Mouse (Mus musculus): ENCODE results near the gene Gabarap. TPM values are rescaled to one million over a fixed set of nuclear protein-coding genes. Genes with fewer than 3 reads are reported as not detected.

Gene Gabarap
- polyA plus RNA-seq, 1 experiment from 2014 or later, result 489 TPM

- Histone ChIP-seq H3K4me1 (ENCODE audit: control insufficient read depth, insufficient read depth, low read length) (peaks cover 9% of the 10 kb centered on the region), H3K4me3 (ENCODE audit: low read depth, low read length) (peak overlapping the region; percentile 87), H3K27me3 (ENCODE audit: control insufficient read depth, insufficient read depth, low read length) (no peaks in the 10 kb centered on the region), H3K4me2 (peak overlapping the region; percentile 84), H3K27ac (ENCODE audit: low read depth, low read length) (no peak overlapping the region), H3K9me3 (replicated peaks; ENCODE audit: control insufficient read depth, low read length) (no peaks in the 10 kb centered on the region), H3K36me3 (ENCODE audit: control insufficient read depth, insufficient read depth, low read length) (peaks cover 16% of the 10 kb centered on the region), H3K9ac (ENCODE audit: low read depth, low read length) (peak overlapping the region; percentile 92)
- WGBS (ENCODE audit: insufficient replicate concordance), result 87% methylated on average over 10 of the region's 10 CpGs
- ATAC-seq (replicated peaks; ENCODE audit: insufficient number of reproducible peaks, low FRiP score, low TSS enrichment), result no peak
Observed at GRCm38 (mm10) chr11:69992396-69992795, 1.5 kb downstream of the Gabarap start.

- Histone ChIP-seq H3K4me3 (ENCODE audit: low read depth, low read length) (peak overlapping the region; percentile 87), H3K27me3 (ENCODE audit: control insufficient read depth, insufficient read depth, low read length) (no peaks in the 10 kb centered on the region), H3K4me1 (ENCODE audit: control insufficient read depth, insufficient read depth, low read length) (peaks cover 13% of the 10 kb centered on the region), H3K27ac (ENCODE audit: low read depth, low read length) (no peak overlapping the region), H3K9me3 (replicated peaks; ENCODE audit: control insufficient read depth, low read length) (no peaks in the 10 kb centered on the region), H3K4me2 (peak overlapping the region; percentile 84), H3K9ac (ENCODE audit: low read depth, low read length) (peak overlapping the region; percentile 92; the same call in 1 of the 2 replicates), H3K36me3 (ENCODE audit: control insufficient read depth, insufficient read depth, low read length) (peaks cover 18% of the 10 kb centered on the region)
- ATAC-seq (replicated peaks; ENCODE audit: insufficient number of reproducible peaks, low FRiP score, low TSS enrichment), result no peak
- 86% methylated on average over 3 of the region's 3 CpGs for WGBS (ENCODE audit: insufficient replicate concordance)
Observed at GRCm38 (mm10) chr11:69992932-69993331, 2.0 kb downstream of the Gabarap start.

- H3K36me3 ChIP-seq (ENCODE audit: control insufficient read depth, insufficient read depth, low read length), result peaks cover 22% of the 10 kb centered on the region
- no peak overlapping the region for H3K9ac ChIP-seq (ENCODE audit: low read depth, low read length)
- no peak for ATAC-seq (replicated peaks; ENCODE audit: insufficient number of reproducible peaks, low FRiP score, low TSS enrichment)
- H3K4me1 ChIP-seq (ENCODE audit: control insufficient read depth, insufficient read depth, low read length), result peaks cover 13% of the 10 kb centered on the region
- H3K4me2 ChIP-seq, result peak overlapping the region; percentile 52
- WGBS (ENCODE audit: insufficient replicate concordance), result 82% methylated on average over 11 of the region's 11 CpGs
- H3K9me3 ChIP-seq (replicated peaks; ENCODE audit: control insufficient read depth, low read length), result no peaks in the 10 kb centered on the region
- H3K27me3 ChIP-seq (ENCODE audit: control insufficient read depth, insufficient read depth, low read length), result no peaks in the 10 kb centered on the region
- H3K27ac ChIP-seq (ENCODE audit: low read depth, low read length), result peak overlapping the region; percentile 57; the same call in 1 of the 2 replicates
- H3K4me3 ChIP-seq (ENCODE audit: low read depth, low read length), result no peak overlapping the region
Observed at GRCm38 (mm10) chr11:69994401-69995090, 3.6 kb downstream of the Gabarap start.

- Histone ChIP-seq H3K4me2 (peak within 1 kb of the TSS; percentile 59), H3K4me1 (ENCODE audit: control insufficient read depth, insufficient read depth, low read length) (peaks cover 16% of the 10 kb centered on the region), H3K27ac (ENCODE audit: low read depth, low read length) (peak within 1 kb of the TSS; percentile 99), H3K9me3 (replicated peaks; ENCODE audit: control insufficient read depth, low read length) (no peaks in the 10 kb centered on the region), H3K4me3 (ENCODE audit: low read depth, low read length) (peak within 1 kb of the TSS; percentile 88), H3K36me3 (ENCODE audit: control insufficient read depth, insufficient read depth, low read length) (peaks cover 24% of the 10 kb centered on the region), H3K27me3 (ENCODE audit: control insufficient read depth, insufficient read depth, low read length) (no peaks in the 10 kb centered on the region), H3K9ac (ENCODE audit: low read depth, low read length) (peak within 1 kb of the TSS; percentile 97)
- ATAC-seq (replicated peaks; ENCODE audit: insufficient number of reproducible peaks, low FRiP score, low TSS enrichment), result peak; percentile 76
- WGBS (ENCODE audit: insufficient replicate concordance), result under 1% methylated on average over 36 of the region's 36 CpGs
Observed at GRCm38 (mm10) chr11:69995391-69995960, 4.5 kb downstream of the Gabarap start, which contains the start of gene Phf23. Phf23 (plus strand) TSS chr11:69995777.

GRCm38 (mm10) chr11:69996161-69997061 is 5.5 kb downstream of the Gabarap start:
- ATAC-seq (replicated peaks; ENCODE audit: insufficient number of reproducible peaks, low FRiP score, low TSS enrichment), result peak; percentile 6; the same call in 1 of the 2 replicates
- Histone ChIP-seq H3K4me3 (ENCODE audit: low read depth, low read length) (peak overlapping the region; percentile 88), H3K27me3 (ENCODE audit: control insufficient read depth, insufficient read depth, low read length) (no peaks in the 10 kb centered on the region), H3K9me3 (replicated peaks; ENCODE audit: control insufficient read depth, low read length) (no peaks in the 10 kb centered on the region), H3K27ac (ENCODE audit: low read depth, low read length) (peak overlapping the region; percentile 99), H3K4me2 (peak overlapping the region; percentile 59), H3K4me1 (ENCODE audit: control insufficient read depth, insufficient read depth, low read length) (peaks cover 18% of the 10 kb centered on the region), H3K36me3 (ENCODE audit: control insufficient read depth, insufficient read depth, low read length) (peaks cover 24% of the 10 kb centered on the region), H3K9ac (ENCODE audit: low read depth, low read length) (peak overlapping the region; percentile 97)
- WGBS (ENCODE audit: insufficient replicate concordance), result 1% methylated on average over 59 of the region's 66 CpGs

- H3K4me2 ChIP-seq, result peak overlapping the region; percentile 59
- peaks cover 23% of the 10 kb centered on the region for H3K4me1 ChIP-seq (ENCODE audit: control insufficient read depth, insufficient read depth, low read length)
- H3K36me3 ChIP-seq (ENCODE audit: control insufficient read depth, insufficient read depth, low read length), result peaks cover 24% of the 10 kb centered on the region
- H3K27ac ChIP-seq (ENCODE audit: low read depth, low read length), result peak overlapping the region; percentile 99
- ATAC-seq (replicated peaks; ENCODE audit: insufficient number of reproducible peaks, low FRiP score, low TSS enrichment), result peak; percentile 74
- no peaks in the 10 kb centered on the region for H3K27me3 ChIP-seq (ENCODE audit: control insufficient read depth, insufficient read depth, low read length)
- under 1% methylated on average over 36 of the region's 44 CpGs for WGBS (ENCODE audit: insufficient replicate concordance)
- no peaks in the 10 kb centered on the region for H3K9me3 ChIP-seq (replicated peaks; ENCODE audit: control insufficient read depth, low read length)
- H3K4me3 ChIP-seq (ENCODE audit: low read depth, low read length), result peak overlapping the region; percentile 88
- peak overlapping the region; percentile 97 for H3K9ac ChIP-seq (ENCODE audit: low read depth, low read length)
Observed at GRCm38 (mm10) chr11:69997070-69997509, 6.1 kb downstream of the Gabarap start.

GRCm38 (mm10) chr11:69998567-69999491 is 7.9 kb downstream of the Gabarap start:
- Histone ChIP-seq H3K27me3 (ENCODE audit: control insufficient read depth, insufficient read depth, low read length) (no peaks in the 10 kb centered on the region), H3K4me1 (ENCODE audit: control insufficient read depth, insufficient read depth, low read length) (peaks cover 26% of the 10 kb centered on the region), H3K36me3 (ENCODE audit: control insufficient read depth, insufficient read depth, low read length) (peaks cover 20% of the 10 kb centered on the region), H3K9ac (ENCODE audit: low read depth, low read length) (no peak overlapping the region), H3K4me2 (no peak overlapping the region), H3K27ac (ENCODE audit: low read depth, low read length) (no peak overlapping the region), H3K4me3 (ENCODE audit: low read depth, low read length) (no peak overlapping the region), H3K9me3 (replicated peaks; ENCODE audit: control insufficient read depth, low read length) (no peaks in the 10 kb centered on the region)
- WGBS (ENCODE audit: insufficient replicate concordance), result 91% methylated on average over 27 of the region's 27 CpGs
- ATAC-seq (replicated peaks; ENCODE audit: insufficient number of reproducible peaks, low FRiP score, low TSS enrichment), result no peak

All from heart, embryonic 11.5 days (tissue).